Mouse (Mus musculus) lung, adult 2 months (tissue): ENCODE results near the gene Cxcl12.

ENCODE experiments used
- CTCF ChIP-seq: fragments of 200-500 bp; IDR thresholded peaks from 2 replicates; pipeline ENCODE4 v1.5.1; 2011; ENCODE audit warnings: mild to moderate bottlenecking, low read length, control low read depth; ENCODE audit not compliant: insufficient read depth
- POLR2A ChIP-seq: fragments of 200-500 bp; IDR thresholded peaks from 2 replicates; pipeline ENCODE4 v1.6.1; 2011; ENCODE audit warnings: low read depth, mild to moderate bottlenecking, control low read depth, low read length, borderline replicate concordance; ENCODE audit errors: extremely low read depth

DNA sequence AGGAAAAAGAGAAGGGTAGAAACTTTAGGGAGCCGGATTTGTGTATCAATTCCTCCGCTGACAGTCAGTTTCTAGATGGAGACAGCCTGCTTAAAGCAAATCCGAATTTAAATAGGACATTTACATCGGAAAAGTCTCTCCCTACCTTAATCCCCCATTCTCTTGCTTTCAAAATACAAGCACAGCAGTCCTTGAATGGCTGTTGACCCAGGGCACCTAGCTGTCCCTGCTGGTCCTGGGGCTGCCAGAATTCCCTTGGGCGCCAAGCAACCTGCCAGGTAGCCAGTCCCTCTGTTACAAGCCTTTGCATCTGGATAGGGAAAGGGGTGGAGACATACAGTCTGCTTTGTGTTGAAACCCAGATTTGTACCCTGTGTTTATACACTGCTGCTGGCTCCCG, 12.0 kb downstream of the Cxcl12 start:
- no peak for TF ChIP-seq CTCF
- no peak for TF ChIP-seq POLR2A
